Mouse (Mus musculus): ENCODE data around the gene Olfr874.
"Not testable (repeated sequence)": the region's sequence is repeated elsewhere in the genome, so short reads cannot be mapped to it uniquely, and the experiment has no call there.

GRCm38 (mm10) chr9:37783394-37784387 is 38.8 kb downstream of the Olfr874 start:
- not testable (repeated sequence) for TF ChIP-seq BHLHE40 (IDR thresholded peaks at IDR 0.05; ENCODE audit: borderline replicate concordance, low read depth, low read length); ZNF384 (IDR thresholded peaks at IDR 0.05; ENCODE audit: low read depth, low read length); MAZ (IDR thresholded peaks at IDR 0.05; ENCODE audit: low read depth, low read length); POLR2A (IDR thresholded peaks at IDR 0.05; ENCODE audit: control insufficient read depth in 1 of 2, insufficient read depth in 1 of 2, low read depth in 1 of 2, low read length in 2 of 2, poor library complexity in 1 of 2); TBP (IDR thresholded peaks at IDR 0.05; ENCODE audit: low read depth, low read length); HCFC1 (IDR thresholded peaks at IDR 0.05; ENCODE audit: low read depth, low read length); POLR2AphosphoS5 (IDR thresholded peaks at IDR 0.05; ENCODE audit: borderline replicate concordance, low read depth, low read length); EP300 (IDR thresholded peaks at IDR 0.05; ENCODE audit: low read depth in 1 of 2, low read length in 2 of 2); RCOR1 (IDR thresholded peaks at IDR 0.05; ENCODE audit: low read depth, low read length)

Data from MEL (cell line).